23 mouse cellular contexts compared by ENCODE assay signal in the genomic region with DNA sequence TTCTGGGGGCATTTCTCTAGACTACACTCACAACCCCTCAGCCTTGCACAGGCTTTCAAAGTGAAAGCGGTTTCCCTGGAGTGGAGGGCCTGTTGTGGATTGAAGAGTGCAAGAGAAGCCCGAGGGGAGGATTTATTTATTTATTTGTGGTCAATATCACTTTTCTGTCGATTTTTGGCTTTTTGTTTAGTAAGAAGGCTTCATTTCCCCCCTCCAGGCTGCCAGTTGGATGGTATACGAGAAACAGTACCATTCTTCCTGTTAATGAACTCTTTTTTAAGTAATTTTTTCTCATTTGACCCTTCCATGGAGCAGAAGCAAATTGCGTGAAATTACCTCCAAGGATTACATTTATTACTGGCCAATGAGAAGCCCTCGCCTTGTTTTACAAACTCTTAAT. TPM values are rescaled to one million over a fixed set of nuclear protein-coding genes. Genes with fewer than 3 reads are reported as not detected.
DNase-seq lines count a peak whose midpoint lies in the region; ATAC-seq and TF ChIP-seq lines count a peak whose summit lies in the region.
"Had no signal": no experiment of that assay in that cellular context is flagged by ENCODE, and none has a peak within 500 bp of the region (broad histone marks: within the 10 kb centered on the region; RNA-seq: fewer than 3 reads in every experiment).

No protein-coding gene starts in this region.

- no peak overlapping the region for H3K27ac ChIP-seq in heart, embryonic 13.5 days (replicated peaks)
- H3K27ac ChIP-seq in liver, postnatal 0 days (ENCODE audit: low read depth), result no peak overlapping the region
- no peak overlapping the region for H3K27ac ChIP-seq in liver, embryonic 11.5 days (ENCODE audit: low read depth, low read length)
- H3K27ac ChIP-seq in forebrain, embryonic 11.5 days (ENCODE audit: low read depth, low read length), result peak overlapping the region; percentile 79
- H3K27ac ChIP-seq in forebrain, embryonic 15.5 days (replicated peaks), result peak overlapping the region; percentile 86
- H3K27ac ChIP-seq: embryonic facial prominence, embryonic 13.5 days; hindbrain, embryonic 15.5 days; limb, embryonic 13.5 days; liver, embryonic 15.5 days had no signal

- peak overlapping the region; percentile 46; the same call in 1 of the 2 replicates for H3K4me3 ChIP-seq in heart, embryonic 13.5 days
- 0 out of 2 replicates have a peak overlapping the region, but pooled peaks have one; percentile 39 for H3K4me3 ChIP-seq in liver, postnatal 0 days (ENCODE audit: low read depth, low read length)
- no peak overlapping the region for H3K4me3 ChIP-seq in liver, embryonic 11.5 days (ENCODE audit: low read depth, low read length)
- no peak overlapping the region for H3K4me3 ChIP-seq in forebrain, embryonic 11.5 days (ENCODE audit: low read depth, low read length)
- H3K4me3 ChIP-seq in forebrain, embryonic 15.5 days, result no peak overlapping the region
- H3K4me3 ChIP-seq: myocyte had no signal

- DNase-seq in heart, adult 8-10 months (ENCODE audit: low spot score), result no peak
- DNase-seq in liver, postnatal 0 days, result no peak
- no peak for DNase-seq in liver, embryonic 11.5 days (ENCODE audit: low spot score)
- DNase-seq in forebrain, embryonic 11.5 days (ENCODE audit: low spot score), result no peak
- no peak for DNase-seq in layer of hippocampus, adult 9-11 months
- DNase-seq: adrenal gland, postnatal 10 days; cerebellum, adult 18-20 months; kidney, adult 18-20 months; kidney, postnatal 10 days; lung, postnatal 10 days; right cerebral cortex, adult 18-20 months; thymus, adult 2 months had no signal

- H3K27me3 ChIP-seq in heart, embryonic 13.5 days (replicated peaks), result peaks cover 93% of the 10 kb centered on the region
- H3K27me3 ChIP-seq in liver, postnatal 0 days (ENCODE audit: insufficient read depth, low read length), result peaks cover 64% of the 10 kb centered on the region
- peaks cover 84% of the 10 kb centered on the region for H3K27me3 ChIP-seq in liver, embryonic 11.5 days (replicated peaks; ENCODE audit: control insufficient read depth, insufficient read depth, low read length)
- peaks cover 2% of the 10 kb centered on the region for H3K27me3 ChIP-seq in forebrain, embryonic 11.5 days (ENCODE audit: control insufficient read depth, insufficient read depth, low read length)
- no peaks in the 10 kb centered on the region for H3K27me3 ChIP-seq in forebrain, embryonic 15.5 days

- no peak overlapping the region for H3K9ac ChIP-seq in heart, embryonic 13.5 days
- no peak overlapping the region for H3K9ac ChIP-seq in liver, postnatal 0 days (replicated peaks)
- H3K9ac ChIP-seq in liver, embryonic 11.5 days (ENCODE audit: low read depth, low read length), result no peak overlapping the region
- H3K9ac ChIP-seq in forebrain, embryonic 11.5 days (ENCODE audit: low read length), result no peak overlapping the region; the same call in 1 of the 2 replicates
- H3K9ac ChIP-seq in forebrain, embryonic 15.5 days (replicated peaks), result no peak overlapping the region
- H3K9ac ChIP-seq: embryonic facial prominence, embryonic 13.5 days; hindbrain, embryonic 15.5 days; limb, embryonic 13.5 days; liver, embryonic 15.5 days had no signal

- TF ChIP-seq CTCF in liver, postnatal 0 days (IDR thresholded peaks at IDR 0.05; ENCODE audit: low read depth), result no peak

- H3K4me2 ChIP-seq in heart, embryonic 13.5 days, result peak overlapping the region; percentile 66
- H3K4me2 ChIP-seq in liver, postnatal 0 days (ENCODE audit: low read depth, low read length), result peak overlapping the region; percentile 68; the same call in 1 of the 2 replicates
- H3K4me2 ChIP-seq in liver, embryonic 11.5 days, result no peak overlapping the region
- peak overlapping the region; percentile 54; the same call in 1 of the 2 replicates for H3K4me2 ChIP-seq in forebrain, embryonic 11.5 days (ENCODE audit: low read depth, low read length, severe bottlenecking)
- H3K4me2 ChIP-seq in forebrain, embryonic 15.5 days (replicated peaks), result peak overlapping the region; percentile 49

- peaks cover 6% of the 10 kb centered on the region; the same call in 1 of the 2 replicates for H3K4me1 ChIP-seq in heart, embryonic 13.5 days
- no peaks in the 10 kb centered on the region for H3K4me1 ChIP-seq in liver, postnatal 0 days (ENCODE audit: insufficient read depth)
- H3K4me1 ChIP-seq in liver, embryonic 11.5 days (replicated peaks; ENCODE audit: control insufficient read depth, insufficient read depth, low read length), result no peaks in the 10 kb centered on the region
- peaks cover 4% of the 10 kb centered on the region; the same call in 1 of the 2 replicates for H3K4me1 ChIP-seq in forebrain, embryonic 11.5 days (replicated peaks; ENCODE audit: control insufficient read depth, insufficient read depth, low read length)
- peaks cover 33% of the 10 kb centered on the region for H3K4me1 ChIP-seq in forebrain, embryonic 15.5 days
- H3K4me1 ChIP-seq: liver, embryonic 15.5 days had no signal

- no peaks in the 10 kb centered on the region for H3K9me3 ChIP-seq in heart, embryonic 13.5 days
- no peaks in the 10 kb centered on the region for H3K9me3 ChIP-seq in liver, postnatal 0 days (ENCODE audit: low read length)
- no peaks in the 10 kb centered on the region for H3K9me3 ChIP-seq in liver, embryonic 11.5 days (ENCODE audit: control insufficient read depth, low read length)
- no peaks in the 10 kb centered on the region for H3K9me3 ChIP-seq in forebrain, embryonic 11.5 days (ENCODE audit: control insufficient read depth, low read length)
- no peaks in the 10 kb centered on the region for H3K9me3 ChIP-seq in forebrain, embryonic 15.5 days
- H3K9me3 ChIP-seq: embryonic facial prominence, embryonic 13.5 days; hindbrain, embryonic 15.5 days; limb, embryonic 13.5 days; liver, embryonic 15.5 days had no signal

- WGBS in heart, embryonic 13.5 days, result 22% methylated on average over 6 of the region's 6 CpGs
- 21% methylated on average over 6 of the region's 6 CpGs for WGBS in liver, postnatal 0 days (ENCODE audit: insufficient replicate concordance)
- 16% methylated on average over 6 of the region's 6 CpGs for WGBS in liver, embryonic 11.5 days
- 14% methylated on average over 6 of the region's 6 CpGs for WGBS in forebrain, embryonic 11.5 days
- 24% methylated on average over 6 of the region's 6 CpGs for WGBS in forebrain, embryonic 15.5 days

- TF ChIP-seq EP300 in liver, postnatal 0 days (IDR thresholded peaks at IDR 0.05; ENCODE audit: low read depth), result no peak

- ATAC-seq in heart, embryonic 13.5 days (ENCODE audit: extremely low read depth, insufficient number of reproducible peaks, low FRiP score, low TSS enrichment), result no peak
- ATAC-seq in liver, postnatal 0 days, result no peak
- ATAC-seq in liver, embryonic 11.5 days (replicated peaks; ENCODE audit: low FRiP score), result no peak
- ATAC-seq in forebrain, embryonic 11.5 days (replicated peaks; ENCODE audit: low FRiP score), result no peak; the same call in 1 of the 2 replicates
- peak; percentile 27 for ATAC-seq in forebrain, embryonic 15.5 days (replicated peaks)

- H3K36me3 ChIP-seq in heart, embryonic 13.5 days, result no peaks in the 10 kb centered on the region
- no peaks in the 10 kb centered on the region for H3K36me3 ChIP-seq in liver, postnatal 0 days (replicated peaks; ENCODE audit: insufficient read depth, low read length)
- H3K36me3 ChIP-seq in liver, embryonic 11.5 days (ENCODE audit: control insufficient read depth, insufficient read depth, low read length), result no peaks in the 10 kb centered on the region
- H3K36me3 ChIP-seq in forebrain, embryonic 11.5 days (ENCODE audit: control insufficient read depth, insufficient read depth, low read length), result no peaks in the 10 kb centered on the region
- no peaks in the 10 kb centered on the region for H3K36me3 ChIP-seq in forebrain, embryonic 15.5 days
- H3K36me3 ChIP-seq: embryonic facial prominence, embryonic 13.5 days; hindbrain, embryonic 15.5 days; limb, embryonic 13.5 days; liver, embryonic 15.5 days had no signal

RNA-seq across cellular contexts. Expression of a gene that starts 13.5 kb away (rescaled TPM):
- polyA plus RNA-seq in heart, embryonic 13.5 days (2015; fragmentation: Nextera tagmentation; extraction: Ambion mirVana), result not detected in 2 replicates
- total RNA-seq in heart, adult 8-10 months (2022), result not detected
- polyA plus RNA-seq in liver, postnatal 0 days (2015; fragmentation: Nextera tagmentation; extraction: Ambion mirVana), result not detected in 2 replicates
- polyA plus RNA-seq in liver, embryonic 11.5 days (2014; fragmentation: Nextera tagmentation; extraction: Ambion mirVana), result 0.40 and 0.69 TPM in 2 replicates
- 48.4 and 51.3 TPM in 2 replicates for polyA plus RNA-seq in forebrain, embryonic 11.5 days (2014; fragmentation: Nextera tagmentation; extraction: Ambion mirVana)
- 62.6 and 62.8 TPM in 2 replicates for polyA plus RNA-seq in forebrain, embryonic 15.5 days (2015; fragmentation: Nextera tagmentation; extraction: Ambion mirVana)
- total RNA-seq: common myeloid progenitor, adult 5-6 weeks; megakaryocyte-erythroid progenitor cell, adult 5-6 weeks; neutrophil, adult 5-6 weeks had no signal
- polyA plus RNA-seq: thymus, adult 2 months; urinary bladder, adult 2 months had no signal

Comparison
In these comparisons a context has a peak if more than half of its experiments do, and no peak if none do; other contexts are left out.
1. H3K4me3 ChIP-seq: peak in heart, embryonic 13.5 days (single experiment) and liver, postnatal 0 days (single experiment); none in liver, embryonic 11.5 days (single experiment), forebrain, embryonic 11.5 days (single experiment) and forebrain, embryonic 15.5 days (single experiment).
2. H3K27ac ChIP-seq: peak in forebrain, embryonic 11.5 days (single experiment) and forebrain, embryonic 15.5 days (single experiment); none in heart, embryonic 13.5 days (single experiment), liver, postnatal 0 days (single experiment) and liver, embryonic 11.5 days (single experiment).
3. RNA of a gene that starts 13.5 kb away (polyA plus RNA-seq): 62.6 to 62.8 TPM in forebrain, embryonic 15.5 days and 48.4 to 51.3 TPM in forebrain, embryonic 11.5 days; 0.40 to 0.69 TPM in liver, embryonic 11.5 days, not detected in heart, embryonic 13.5 days and not detected in liver, postnatal 0 days; every median in the first group is over 10 times any median in the second.